Mouse (Mus musculus) heart, adult 2 months (tissue): ENCODE data around the gene Gabrb1.

Experiments
- CTCF ChIP-seq: fragments of 200-600 bp; IDR thresholded peaks from 2 replicates; pipeline ENCODE4 v1.8.1; 2022; ENCODE audit warnings: antibody characterized with exemption, mild to moderate bottlenecking, moderate library complexity
- POLR2A ChIP-seq: fragments of 200-500 bp; IDR thresholded peaks from 2 replicates; pipeline ENCODE4 v1.6.1; 2011; ENCODE audit warnings: mild to moderate bottlenecking, low read depth, low read length, control low read depth; ENCODE audit not compliant: insufficient read depth

- TF ChIP-seq CTCF: no peak
- TF ChIP-seq POLR2A: no peak
Measured at GRCm38 (mm10) chr5:72164386-72164785, 506.5 kb downstream of the Gabrb1 start.
